In the genomic region with DNA sequence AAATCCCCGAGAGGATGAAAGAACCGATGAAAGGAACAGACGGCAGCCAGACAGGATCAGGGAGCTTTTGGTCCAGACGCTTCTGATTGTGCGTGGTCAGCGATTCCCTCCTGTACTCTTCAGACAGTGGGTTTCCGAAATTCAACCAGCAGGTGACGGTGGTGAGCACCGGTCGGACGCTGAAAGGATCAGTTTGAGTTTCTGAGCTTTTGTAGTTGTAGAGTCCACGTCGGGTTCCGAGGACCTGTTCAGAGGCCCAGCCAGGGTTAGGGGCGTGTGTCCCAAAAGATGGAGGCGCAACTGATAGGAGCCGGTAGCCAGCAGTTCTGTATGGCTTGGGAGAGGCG, we compare ENCODE assay signal across 8 mouse cellular contexts. TPM values are rescaled to one million over a fixed set of nuclear protein-coding genes. Genes with fewer than 3 reads are reported as not detected.
DNase-seq lines count a peak whose midpoint lies in the region; ATAC-seq and TF ChIP-seq lines count a peak whose summit lies in the region.

No protein-coding gene starts in this region.

- CTCF ChIA-PET in Patski (lab: Charles Lee) = interaction anchor here (1.0 to 1.6 kb wide), 5 partner anchors 19 to 73 kb away, joined by 3 to 5 read pairs (median 3); partner anchors contain the start of gene Ybx2

- no peaks in the 10 kb centered on the region for H3K36me3 ChIP-seq in heart, embryonic 12.5 days
- no peaks in the 10 kb centered on the region for H3K36me3 ChIP-seq in hindbrain, embryonic 10.5 days
- H3K36me3 ChIP-seq in limb, embryonic 10.5 days = no peaks in the 10 kb centered on the region
- H3K36me3 ChIP-seq in midbrain, embryonic 10.5 days = no peaks in the 10 kb centered on the region

- no peak for TF ChIP-seq CTCF in Patski (IDR thresholded peaks at IDR 0.05)

- intact Hi-C loops in heart, postnatal 25 days (cut with DNase I) = loop anchor here (2.0 kb wide), 1 partner anchor 38 kb away; no protein-coding TSS in a partner anchor

- under 1% methylated on average over 18 of the region's 18 CpGs for WGBS in heart, embryonic 12.5 days
- WGBS in hindbrain, embryonic 10.5 days = 0% methylated on average over 18 of the region's 18 CpGs
- under 1% methylated on average over 18 of the region's 18 CpGs for WGBS in limb, embryonic 10.5 days
- under 1% methylated on average over 18 of the region's 18 CpGs for WGBS in midbrain, embryonic 10.5 days

- peak overlapping the region; percentile 58 for H3K4me3 ChIP-seq in heart, embryonic 12.5 days
- H3K4me3 ChIP-seq in hindbrain, embryonic 10.5 days = peak overlapping the region; percentile 62
- H3K4me3 ChIP-seq in limb, embryonic 10.5 days = peak overlapping the region; percentile 58
- peak overlapping the region; percentile 60 for H3K4me3 ChIP-seq in midbrain, embryonic 10.5 days

- peaks cover 65% of the 10 kb centered on the region for H3K4me1 ChIP-seq in heart, embryonic 12.5 days (replicated peaks)
- peaks cover 71% of the 10 kb centered on the region for H3K4me1 ChIP-seq in hindbrain, embryonic 10.5 days (replicated peaks)
- peaks cover 55% of the 10 kb centered on the region for H3K4me1 ChIP-seq in limb, embryonic 10.5 days
- peaks cover 64% of the 10 kb centered on the region for H3K4me1 ChIP-seq in midbrain, embryonic 10.5 days

- ATAC-seq in heart, embryonic 12.5 days (ENCODE audit: insufficient number of reproducible peaks, low FRiP score) = peak; percentile 47
- peak; percentile 20 for ATAC-seq in Patski

- H3K27me3 ChIP-seq in heart, embryonic 12.5 days (replicated peaks) = no peaks in the 10 kb centered on the region
- no peaks in the 10 kb centered on the region for H3K27me3 ChIP-seq in Patski
- H3K27me3 ChIP-seq in hindbrain, embryonic 10.5 days (ENCODE audit: insufficient read depth, poor library complexity, severe bottlenecking) = peaks cover 22% of the 10 kb centered on the region
- no peaks in the 10 kb centered on the region for H3K27me3 ChIP-seq in limb, embryonic 10.5 days (ENCODE audit: low read depth, poor library complexity, severe bottlenecking)
- H3K27me3 ChIP-seq in midbrain, embryonic 10.5 days (ENCODE audit: low read depth, poor library complexity, severe bottlenecking) = peaks cover 19% of the 10 kb centered on the region

- DNase-seq in heart, postnatal 25 days (ENCODE audit: low spot score) = no peak
- DNase-seq in Patski (ENCODE audit: low read depth, low spot score) = peak; percentile 64
- DNase-seq in embryo, embryonic 11.5 days (ENCODE audit: low read depth, low spot score) = peak; percentile 54
- no peak for DNase-seq in hindbrain, embryonic 10.5 days (ENCODE audit: low spot score)
- DNase-seq in limb, embryonic 10.5 days (ENCODE audit: low spot score) = no peak
- DNase-seq in midbrain, embryonic 10.5 days (ENCODE audit: low spot score) = no peak
- DNase-seq in spleen, postnatal 4 days (ENCODE audit: low spot score in 2 of 2) = peak; percentile 77 to 86

- in situ Hi-C loops in Patski (cut with MboI; ENCODE audit: low pct_unique_long_range_greater_than_20kb) = no loop called here

- peak overlapping the region; percentile 85 for H3K4me2 ChIP-seq in heart, embryonic 12.5 days

- peak overlapping the region; percentile 75 for H3K9ac ChIP-seq in heart, embryonic 12.5 days

- POLR2A ChIA-PET in Patski (lab: Charles Lee) = interaction anchor here (0.7 to 2.9 kb wide), 2 partner anchors 20 to 41 kb away, joined by 3 to 16 read pairs; partner anchors contain the start of genes 2810408A11Rik, Eif5a and Neurl4

- H3K9me3 ChIP-seq in heart, embryonic 12.5 days (replicated peaks) = no peaks in the 10 kb centered on the region
- H3K9me3 ChIP-seq in hindbrain, embryonic 10.5 days = no peaks in the 10 kb centered on the region
- H3K9me3 ChIP-seq in limb, embryonic 10.5 days (replicated peaks) = no peaks in the 10 kb centered on the region
- H3K9me3 ChIP-seq in midbrain, embryonic 10.5 days (replicated peaks) = no peaks in the 10 kb centered on the region

- peak overlapping the region; percentile 91 for H3K27ac ChIP-seq in heart, embryonic 12.5 days (ENCODE audit: poor library complexity, severe bottlenecking)
- H3K27ac ChIP-seq in hindbrain, embryonic 10.5 days = peak overlapping the region; percentile 87
- H3K27ac ChIP-seq in limb, embryonic 10.5 days = peak overlapping the region; percentile 87
- peak overlapping the region; percentile 85 for H3K27ac ChIP-seq in midbrain, embryonic 10.5 days (replicated peaks)

RNA-seq across cellular contexts. Expression of gene Kctd11, which starts 0.7 kb away (rescaled TPM):
- polyA plus RNA-seq in heart, embryonic 12.5 days (2016; fragmentation: Nextera tagmentation; extraction: Ambion mirVana) = 4.1 and 4.5 TPM in 2 replicates
- 1 to 10 TPM; 2.5 to 3.5 TPM for total RNA-seq in heart, postnatal 25 days (2021)
- polyA plus RNA-seq in Patski (2021) = 8.4 TPM
- 5.2 and 6.8 TPM in 2 replicates for polyA plus RNA-seq in hindbrain, embryonic 10.5 days (2016; fragmentation: Nextera tagmentation; extraction: Ambion mirVana)
- 6.1 and 6.4 TPM in 2 replicates for polyA plus RNA-seq in limb, embryonic 10.5 days (2016; fragmentation: Nextera tagmentation; extraction: Ambion mirVana)
- 6.4 and 7.0 TPM in 2 replicates for polyA plus RNA-seq in midbrain, embryonic 10.5 days (2016; fragmentation: Nextera tagmentation; extraction: Ambion mirVana)

RNA-seq across cellular contexts. Expression of gene Tmem95, which starts 2.7 kb away (rescaled TPM):
- polyA plus RNA-seq in heart, embryonic 12.5 days (2016; fragmentation: Nextera tagmentation; extraction: Ambion mirVana) = not detected in 2 replicates
- not detected for total RNA-seq in heart, postnatal 25 days (2021)
- polyA plus RNA-seq in Patski (2021) = 0.12 TPM
- not detected in 2 replicates for polyA plus RNA-seq in hindbrain, embryonic 10.5 days (2016; fragmentation: Nextera tagmentation; extraction: Ambion mirVana)
- polyA plus RNA-seq in limb, embryonic 10.5 days (2016; fragmentation: Nextera tagmentation; extraction: Ambion mirVana) = not detected in 2 replicates
- polyA plus RNA-seq in midbrain, embryonic 10.5 days (2016; fragmentation: Nextera tagmentation; extraction: Ambion mirVana) = not detected in 2 replicates

RNA-seq across cellular contexts. Expression of gene Acap1, which starts 14.9 kb away (rescaled TPM):
- polyA plus RNA-seq in heart, embryonic 12.5 days (2016; fragmentation: Nextera tagmentation; extraction: Ambion mirVana) = 10.3 and 11.2 TPM in 2 replicates
- 1 to 10 TPM in 1 of 2 experiments, under 1 TPM in 1; 0.88 to 1.1 TPM for total RNA-seq in heart, postnatal 25 days (2021)
- 0.40 TPM for polyA plus RNA-seq in Patski (2021)
- polyA plus RNA-seq in hindbrain, embryonic 10.5 days (2016; fragmentation: Nextera tagmentation; extraction: Ambion mirVana) = 1.2 and 1.4 TPM in 2 replicates
- polyA plus RNA-seq in limb, embryonic 10.5 days (2016; fragmentation: Nextera tagmentation; extraction: Ambion mirVana) = 0.93 and 1.7 TPM in 2 replicates
- polyA plus RNA-seq in midbrain, embryonic 10.5 days (2016; fragmentation: Nextera tagmentation; extraction: Ambion mirVana) = 1.0 and 1.2 TPM in 2 replicates

RNA-seq across cellular contexts. Expression of gene 2810408A11Rik, which starts 20.3 kb away (rescaled TPM):
- polyA plus RNA-seq in heart, embryonic 12.5 days (2016; fragmentation: Nextera tagmentation; extraction: Ambion mirVana) = 4.7 and 5.2 TPM in 2 replicates
- total RNA-seq in heart, postnatal 25 days (2021) = under 1 TPM; 0.17 to 0.23 TPM
- polyA plus RNA-seq in Patski (2021) = 3.6 TPM
- polyA plus RNA-seq in hindbrain, embryonic 10.5 days (2016; fragmentation: Nextera tagmentation; extraction: Ambion mirVana) = 11.4 and 15.2 TPM in 2 replicates
- 20.2 and 25.8 TPM in 2 replicates for polyA plus RNA-seq in limb, embryonic 10.5 days (2016; fragmentation: Nextera tagmentation; extraction: Ambion mirVana)
- polyA plus RNA-seq in midbrain, embryonic 10.5 days (2016; fragmentation: Nextera tagmentation; extraction: Ambion mirVana) = 14.8 and 20.5 TPM in 2 replicates

RNA-seq across cellular contexts. Expression of gene Neurl4, which starts 20.4 kb away (rescaled TPM):
- 7.6 and 9.2 TPM in 2 replicates for polyA plus RNA-seq in heart, embryonic 12.5 days (2016; fragmentation: Nextera tagmentation; extraction: Ambion mirVana)
- 10 to 100 TPM; 44.9 to 46.0 TPM for total RNA-seq in heart, postnatal 25 days (2021)
- 53.3 TPM for polyA plus RNA-seq in Patski (2021)
- 12.5 and 13.4 TPM in 2 replicates for polyA plus RNA-seq in hindbrain, embryonic 10.5 days (2016; fragmentation: Nextera tagmentation; extraction: Ambion mirVana)
- 12.6 and 13.3 TPM in 2 replicates for polyA plus RNA-seq in limb, embryonic 10.5 days (2016; fragmentation: Nextera tagmentation; extraction: Ambion mirVana)
- 12.8 and 14.3 TPM in 2 replicates for polyA plus RNA-seq in midbrain, embryonic 10.5 days (2016; fragmentation: Nextera tagmentation; extraction: Ambion mirVana)

Comparison
In these comparisons a context has a peak if more than half of its experiments do, and no peak if none do; other contexts are left out.
1. DNase-seq: peak in Patski (single experiment), embryo, embryonic 11.5 days (single experiment) and spleen, postnatal 4 days (2 of 2); none in heart, postnatal 25 days (single experiment), hindbrain, embryonic 10.5 days (single experiment), limb, embryonic 10.5 days (single experiment) and midbrain, embryonic 10.5 days (single experiment).
2. Peak in every context shown above with its lines, with median percentiles within 50 percentile points of each other: H3K27ac ChIP-seq and H3K4me3 ChIP-seq.